Mouse (Mus musculus): ENCODE data around the gene Skor1. TPM values are rescaled to one million over a fixed set of nuclear protein-coding genes. Genes with fewer than 3 reads are reported as not detected.

The Skor1 gene
- polyA plus RNA-seq, 1 experiment, result 1.2 TPM

GRCm38 (mm10) chr9:63138481-63138967 lies 10.2 kb downstream of the Skor1 start:
- H3K4me1 ChIP-seq (ENCODE audit: control insufficient read depth, insufficient read depth, low read length), result peaks cover 14% of the 10 kb centered on the region
- H3K36me3 ChIP-seq (ENCODE audit: control insufficient read depth, insufficient read depth, low read length), result no peaks in the 10 kb centered on the region
- H3K27me3 ChIP-seq (ENCODE audit: control insufficient read depth, insufficient read depth, low read length), result no peaks in the 10 kb centered on the region; the same call in 1 of the 2 replicates

GRCm38 (mm10) chr9:63137615-63137915 lies 11.2 kb downstream of the Skor1 start:
- Histone ChIP-seq H3K27ac (ENCODE audit: control insufficient read depth, insufficient read depth, low read depth, low read length) (no peak overlapping the region), H3K4me1 (ENCODE audit: control insufficient read depth, insufficient read depth, low read length) (peaks cover 12% of the 10 kb centered on the region), H3K27me3 (ENCODE audit: control insufficient read depth, insufficient read depth, low read length) (no peaks in the 10 kb centered on the region; the same call in 1 of the 2 replicates), H3K36me3 (ENCODE audit: control insufficient read depth, insufficient read depth, low read length) (no peaks in the 10 kb centered on the region), H3K4me3 (ENCODE audit: control insufficient read depth, low read depth, low read length) (no peak overlapping the region)
- TF ChIP-seq CTCF (IDR thresholded peaks at IDR 0.05; ENCODE audit: control insufficient read depth, insufficient read depth, insufficient replicate concordance, low read depth, low read length) (no peak), POLR2A (IDR thresholded peaks at IDR 0.05; ENCODE audit: control insufficient read depth, low read depth, low read length) (no peak)

More at GRCm38 (mm10) chr9:63138481-63138967, 10.2 kb downstream of the Skor1 start:
- Histone ChIP-seq H3K27ac (ENCODE audit: control insufficient read depth, insufficient read depth, low read depth, low read length) (no peak overlapping the region), H3K4me3 (ENCODE audit: control insufficient read depth, low read depth, low read length) (no peak overlapping the region)
- no peak for TF ChIP-seq POLR2A (IDR thresholded peaks at IDR 0.05; ENCODE audit: control insufficient read depth, low read depth, low read length)
- TF ChIP-seq CTCF (IDR thresholded peaks at IDR 0.05; ENCODE audit: control insufficient read depth, insufficient read depth, insufficient replicate concordance, low read depth, low read length), result no peak

- peaks cover 15% of the 10 kb centered on the region for H3K4me1 ChIP-seq (ENCODE audit: control insufficient read depth, insufficient read depth, low read length)
- H3K36me3 ChIP-seq (ENCODE audit: control insufficient read depth, insufficient read depth, low read length), result no peaks in the 10 kb centered on the region
- no peaks in the 10 kb centered on the region; the same call in 1 of the 2 replicates for H3K27me3 ChIP-seq (ENCODE audit: control insufficient read depth, insufficient read depth, low read length)
- no peak overlapping the region for H3K27ac ChIP-seq (ENCODE audit: control insufficient read depth, insufficient read depth, low read depth, low read length)
- TF ChIP-seq CTCF (IDR thresholded peaks at IDR 0.05; ENCODE audit: control insufficient read depth, insufficient read depth, insufficient replicate concordance, low read depth, low read length) (no peak), POLR2A (IDR thresholded peaks at IDR 0.05; ENCODE audit: control insufficient read depth, low read depth, low read length) (no peak)
- H3K4me3 ChIP-seq (ENCODE audit: control insufficient read depth, low read depth, low read length), result no peak overlapping the region
Observed at GRCm38 (mm10) chr9:63136756-63137614, 11.8 kb downstream of the Skor1 start.

GRCm38 (mm10) chr9:63136241-63136640 lies 12.5 kb downstream of the Skor1 start:
- Histone ChIP-seq H3K27me3 (ENCODE audit: control insufficient read depth, insufficient read depth, low read length) (no peaks in the 10 kb centered on the region; the same call in 1 of the 2 replicates), H3K36me3 (ENCODE audit: control insufficient read depth, insufficient read depth, low read length) (no peaks in the 10 kb centered on the region), H3K27ac (ENCODE audit: control insufficient read depth, insufficient read depth, low read depth, low read length) (no peak overlapping the region), H3K4me3 (ENCODE audit: control insufficient read depth, low read depth, low read length) (no peak overlapping the region), H3K4me1 (ENCODE audit: control insufficient read depth, insufficient read depth, low read length) (peaks cover 17% of the 10 kb centered on the region)
- TF ChIP-seq CTCF (IDR thresholded peaks at IDR 0.05; ENCODE audit: control insufficient read depth, insufficient read depth, insufficient replicate concordance, low read depth, low read length), result no peak
- TF ChIP-seq POLR2A (IDR thresholded peaks at IDR 0.05; ENCODE audit: control insufficient read depth, low read depth, low read length), result no peak

GRCm38 (mm10) chr9:63135801-63136200 lies 13.0 kb downstream of the Skor1 start:
- Histone ChIP-seq H3K4me3 (ENCODE audit: control insufficient read depth, low read depth, low read length) (no peak overlapping the region), H3K36me3 (ENCODE audit: control insufficient read depth, insufficient read depth, low read length) (no peaks in the 10 kb centered on the region), H3K27me3 (ENCODE audit: control insufficient read depth, insufficient read depth, low read length) (no peaks in the 10 kb centered on the region; the same call in 1 of the 2 replicates), H3K4me1 (ENCODE audit: control insufficient read depth, insufficient read depth, low read length) (peaks cover 17% of the 10 kb centered on the region), H3K27ac (ENCODE audit: control insufficient read depth, insufficient read depth, low read depth, low read length) (no peak overlapping the region)
- no peak for TF ChIP-seq POLR2A (IDR thresholded peaks at IDR 0.05; ENCODE audit: control insufficient read depth, low read depth, low read length)
- TF ChIP-seq CTCF (IDR thresholded peaks at IDR 0.05; ENCODE audit: control insufficient read depth, insufficient read depth, insufficient replicate concordance, low read depth, low read length), result peak; percentile 65; the same call in 1 of the 2 replicates

- no peak overlapping the region for H3K27ac ChIP-seq (ENCODE audit: control insufficient read depth, insufficient read depth, low read depth, low read length)
- no peaks in the 10 kb centered on the region; the same call in 1 of the 2 replicates for H3K27me3 ChIP-seq (ENCODE audit: control insufficient read depth, insufficient read depth, low read length)
- H3K4me1 ChIP-seq (ENCODE audit: control insufficient read depth, insufficient read depth, low read length), result peaks cover 17% of the 10 kb centered on the region
- no peak for TF ChIP-seq POLR2A (IDR thresholded peaks at IDR 0.05; ENCODE audit: control insufficient read depth, low read depth, low read length)
- TF ChIP-seq CTCF (IDR thresholded peaks at IDR 0.05; ENCODE audit: control insufficient read depth, insufficient read depth, insufficient replicate concordance, low read depth, low read length), result no peak
- H3K36me3 ChIP-seq (ENCODE audit: control insufficient read depth, insufficient read depth, low read length), result no peaks in the 10 kb centered on the region
- no peak overlapping the region for H3K4me3 ChIP-seq (ENCODE audit: control insufficient read depth, low read depth, low read length)
Observed at GRCm38 (mm10) chr9:63135356-63135755, 13.4 kb downstream of the Skor1 start.

- Histone ChIP-seq H3K36me3 (ENCODE audit: control insufficient read depth, insufficient read depth, low read length) (no peaks in the 10 kb centered on the region), H3K4me3 (ENCODE audit: control insufficient read depth, low read depth, low read length) (peak overlapping the region; percentile 30; the same call in 1 of the 2 replicates), H3K4me1 (ENCODE audit: control insufficient read depth, insufficient read depth, low read length) (peaks cover 12% of the 10 kb centered on the region), H3K27ac (ENCODE audit: control insufficient read depth, insufficient read depth, low read depth, low read length) (no peak overlapping the region), H3K27me3 (ENCODE audit: control insufficient read depth, insufficient read depth, low read length) (no peaks in the 10 kb centered on the region; the same call in 1 of the 2 replicates)
- TF ChIP-seq POLR2A (IDR thresholded peaks at IDR 0.05; ENCODE audit: control insufficient read depth, low read depth, low read length), result no peak
- TF ChIP-seq CTCF (IDR thresholded peaks at IDR 0.05; ENCODE audit: control insufficient read depth, insufficient read depth, insufficient replicate concordance, low read depth, low read length), result no peak
Observed at GRCm38 (mm10) chr9:63133659-63134058, 15.1 kb downstream of the Skor1 start.
